Mouse (Mus musculus) cerebellum, adult 2 months (tissue): ENCODE measurements at regions not wholly inside any gene's neighbourhood (a gene's known extent, or its start where the extent isn't known, plus 50 kb on each side); places are given as distances from the start of the nearest gene placed in this dataset.
"Not testable (repeated sequence)": the region's sequence is repeated elsewhere in the genome, so short reads cannot be mapped to it uniquely, and the experiment has no call there.

Source experiments
- DNase-seq, 2 experiments: peaks; one replicate each; pipeline ENCODE4 v3.0.0; 2021
- H3K27ac ChIP-seq: fragments of 200-500 bp; 2 replicates; pipeline ENCODE4 v1.5.1; 2012; ENCODE audit warnings: low read length, control low read depth, inconsistent platforms; ENCODE audit not compliant: insufficient read depth
- H3K27me3 ChIP-seq: fragments of 200-500 bp; 2 replicates; pipeline ENCODE4 v1.6.1; 2012; ENCODE audit warnings: inconsistent platforms, mild to moderate bottlenecking, low read length, moderate library complexity; ENCODE audit not compliant: control insufficient read depth, insufficient read depth
- H3K4me1 ChIP-seq: fragments of 200-500 bp; 2 replicates; pipeline ENCODE4 v1.6.1; 2011; ENCODE audit warnings: low read length; ENCODE audit not compliant: control insufficient read depth, insufficient read depth
- H3K4me3 ChIP-seq: fragments of 200-500 bp; replicated peaks from 2 replicates; pipeline ENCODE3; 2011; ENCODE audit warnings: mild to moderate bottlenecking, low read depth, low read length, control low read depth; ENCODE audit not compliant: insufficient read depth
- CTCF ChIP-seq: fragments of 200-500 bp; IDR thresholded peaks from 2 replicates; pipeline ENCODE4 v1.5.1; 2011; ENCODE audit warnings: low read depth, mild to moderate bottlenecking, control low read depth, low read length, moderate library complexity, borderline replicate concordance; ENCODE audit not compliant: insufficient read depth
- POLR2A ChIP-seq: fragments of 200-500 bp; IDR thresholded peaks from 2 replicates; pipeline ENCODE4 v1.6.1; 2011; ENCODE audit warnings: low read length, control low read depth, borderline replicate concordance; ENCODE audit not compliant: insufficient read depth
- WGBS: fragments of 180-500 bp; shearing (Covaris S2); methylation state at CpG from one replicate; pipeline ENCODE4 v1.1.7; 2018; 5-methylcytosine and 5-hydroxymethylcytosine counted together

DNA sequence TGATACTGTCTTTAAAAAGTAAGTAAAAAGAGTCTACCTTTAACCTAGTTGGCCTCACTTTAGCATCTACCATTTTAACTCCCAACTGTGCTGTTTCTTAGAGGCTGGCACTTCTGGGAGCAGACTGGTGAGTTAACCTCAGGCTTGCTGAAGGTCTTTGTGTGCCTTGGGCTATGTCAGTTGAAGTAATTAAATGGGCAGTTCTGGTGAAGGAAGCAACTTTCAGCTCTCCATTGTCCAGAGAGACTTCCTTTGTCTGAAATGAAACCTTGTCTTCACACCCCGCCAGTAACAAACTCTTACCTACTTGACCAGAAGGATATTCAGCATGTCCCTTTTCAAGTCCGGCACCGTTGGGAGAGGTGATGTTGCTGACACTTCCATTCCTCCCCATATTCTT, 55.5 kb downstream of the Zfp281 start:
- no peaks in the 10 kb centered on the region for H3K4me1 ChIP-seq

DNA sequence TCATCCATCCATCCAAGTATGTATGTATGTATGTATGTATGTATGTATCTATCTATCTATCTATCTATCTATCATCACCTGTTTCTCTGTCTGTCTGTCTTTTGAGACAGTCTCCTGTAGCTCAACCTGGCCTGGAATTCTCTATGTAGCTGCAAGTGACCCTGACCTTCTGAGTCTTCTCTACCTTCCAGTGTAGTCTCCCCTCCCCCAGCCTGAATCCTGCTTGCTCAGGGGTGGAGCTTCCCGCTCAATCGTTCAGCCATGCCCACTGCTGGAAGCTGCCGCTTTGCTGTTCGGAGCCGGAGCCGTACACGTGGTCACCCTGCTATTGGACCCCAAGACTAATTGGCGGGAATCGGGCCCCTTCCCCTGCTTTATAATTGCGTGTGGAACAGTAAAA, 57.6 kb downstream of the Zfp281 start:
- H3K27me3 ChIP-seq, DNase-seq, H3K27ac ChIP-seq, H3K4me3 ChIP-seq, H3K4me1 ChIP-seq: not testable (repeated sequence)
- WGBS, result 65% methylated on average over 10 of the region's 10 CpGs

More for the DNA sequence above, 55.5 kb downstream of the Zfp281 start:
- whole genome bisulfite sequencing, result 87% methylated on average over 3 of the region's 3 CpGs
- no peak overlapping the region for H3K27ac ChIP-seq
- H3K27me3 ChIP-seq, result no peaks in the 10 kb centered on the region
- no peak for DNase-seq
- H3K4me3 ChIP-seq, result no peak overlapping the region
- no peak for TF ChIP-seq POLR2A
- no peak for TF ChIP-seq CTCF

DNA sequence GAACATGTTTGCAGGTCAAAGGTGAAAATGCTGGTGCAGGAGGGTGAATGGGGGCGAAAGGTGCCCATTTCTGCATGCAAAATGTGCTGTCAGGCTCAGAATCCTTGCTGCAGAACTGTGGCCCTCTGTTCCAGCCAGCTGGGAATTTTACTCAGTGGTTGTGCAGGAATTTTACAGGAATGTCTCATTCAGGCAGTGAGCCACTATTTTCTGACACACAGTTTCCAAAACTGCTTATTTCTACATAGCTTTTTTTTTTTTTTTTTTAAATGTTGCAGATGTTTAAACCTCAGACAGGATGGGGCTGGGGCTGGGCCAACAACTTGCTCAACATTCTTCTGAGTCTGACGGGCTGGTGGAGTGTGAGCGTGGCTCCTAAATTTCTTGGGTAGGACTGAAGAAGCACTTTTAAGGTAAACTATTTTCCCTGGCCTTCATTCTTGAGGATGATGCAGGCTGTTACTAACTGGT, 58.4 kb downstream of the Zfp281 start:
- DNase-seq, result no peak
- H3K4me1 ChIP-seq, result no peaks in the 10 kb centered on the region
- H3K27ac ChIP-seq, result no peak overlapping the region
- H3K27me3 ChIP-seq, result no peaks in the 10 kb centered on the region
- no peak overlapping the region for H3K4me3 ChIP-seq
- 91% methylated on average over 3 of the region's 3 CpGs for WGBS
- TF ChIP-seq CTCF (no peak), POLR2A (no peak)

DNA sequence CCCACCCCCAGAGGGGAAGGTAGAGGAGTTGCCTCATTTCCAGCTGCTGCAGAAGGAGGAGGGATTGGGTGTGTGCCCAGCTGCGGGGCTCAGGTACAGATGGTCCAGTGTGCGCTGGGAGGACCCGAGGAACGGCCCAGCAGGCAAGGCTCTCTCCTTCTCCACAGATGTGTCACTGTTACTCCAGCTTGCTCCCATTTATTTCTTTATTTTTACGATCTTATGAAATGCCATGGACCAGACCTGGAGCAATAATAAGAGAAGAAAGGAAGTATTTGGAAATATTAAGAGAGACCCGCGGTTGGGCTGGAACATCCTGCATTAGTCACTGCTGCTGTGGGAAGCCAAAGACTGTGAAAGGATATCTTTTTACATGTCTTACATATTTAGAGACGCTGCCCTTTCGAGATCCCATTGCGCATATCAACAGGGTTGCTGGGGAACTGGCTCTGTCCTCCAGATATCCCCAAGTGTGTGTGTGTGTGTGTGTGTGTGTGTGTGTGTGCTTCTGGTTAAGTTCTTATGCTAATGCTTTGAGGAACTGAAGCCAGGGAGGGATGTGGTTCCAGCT, 58.9 kb downstream of the Zfp281 start:
- no peaks in the 10 kb centered on the region for H3K27me3 ChIP-seq
- 62% methylated on average over 10 of the region's 10 CpGs for WGBS
- no peaks in the 10 kb centered on the region for H3K4me1 ChIP-seq
- no peak overlapping the region for H3K27ac ChIP-seq
- TF ChIP-seq CTCF, result no peak
- no peak for TF ChIP-seq POLR2A
- no peak for DNase-seq
- H3K4me3 ChIP-seq, result no peak overlapping the region

DNA sequence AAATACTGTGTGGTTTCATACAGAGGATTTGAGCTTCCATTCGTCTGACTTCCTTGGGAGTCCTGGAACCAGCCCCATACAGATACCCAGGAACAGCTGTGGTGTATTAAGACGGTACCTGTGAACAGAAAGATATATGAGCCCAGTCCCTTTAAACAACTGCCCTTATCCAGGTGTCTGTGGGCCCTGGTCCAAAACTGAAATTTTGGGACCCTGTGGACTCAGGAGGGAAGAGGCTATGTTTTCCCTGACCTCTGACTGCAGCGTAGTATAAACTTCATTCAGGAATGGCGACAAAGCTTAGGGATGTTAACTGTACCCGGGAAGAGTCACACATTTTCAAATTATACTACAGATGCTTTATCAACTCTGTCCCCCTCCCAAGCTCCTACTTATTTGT, 59.8 kb downstream of the Zfp281 start:
- no peak for TF ChIP-seq CTCF
- no peak for TF ChIP-seq POLR2A
- Histone ChIP-seq H3K27ac (no peak overlapping the region), H3K4me1 (no peaks in the 10 kb centered on the region), H3K4me3 (no peak overlapping the region), H3K27me3 (no peaks in the 10 kb centered on the region)
- 95% methylated on average over 5 of the region's 5 CpGs for WGBS
- no peak for DNase-seq

DNA sequence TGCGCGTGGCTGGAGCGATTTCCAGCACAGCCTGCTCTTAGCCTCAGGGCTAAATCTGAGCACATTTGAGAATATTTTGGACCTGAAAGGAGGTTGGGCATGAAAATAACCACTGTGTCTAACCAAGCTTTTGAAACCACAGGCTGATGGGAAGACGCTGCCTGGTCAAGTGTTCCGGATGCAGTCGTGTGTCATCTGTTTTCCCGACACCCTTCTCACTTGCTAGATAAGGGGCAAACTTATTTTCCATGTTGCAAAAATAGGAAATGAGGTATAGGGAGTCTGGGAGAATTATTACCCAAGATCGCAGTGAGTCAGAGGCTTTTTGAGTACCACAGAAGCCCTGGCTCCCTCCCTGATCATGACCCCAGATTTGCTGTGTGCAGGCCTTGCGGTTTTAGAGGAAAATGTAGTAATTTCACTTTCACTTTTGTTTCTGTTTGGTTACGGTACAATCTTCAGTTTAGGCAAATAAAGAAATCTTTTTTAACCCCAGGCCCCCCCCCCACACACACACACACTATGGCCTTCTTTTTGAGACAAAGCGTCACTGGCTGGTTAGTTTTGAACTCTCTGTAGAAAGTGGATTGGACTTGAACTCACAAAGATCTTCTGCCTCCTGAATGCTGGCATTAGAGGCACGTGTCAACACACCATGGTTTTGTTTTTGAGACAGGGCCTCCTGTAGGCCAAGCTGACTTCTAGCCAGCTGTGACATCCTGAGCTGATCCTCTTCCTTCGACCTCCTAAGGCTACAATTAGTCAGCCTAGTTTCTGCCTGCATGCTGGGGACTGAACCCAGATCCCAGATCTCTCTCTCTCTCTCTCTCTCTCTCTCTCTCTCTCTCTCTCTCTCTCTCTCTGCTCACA, 60.7 kb downstream of the Zfp281 start:
- Histone ChIP-seq H3K4me1 (no peaks in the 10 kb centered on the region), H3K27me3 (no peaks in the 10 kb centered on the region), H3K27ac (no peak overlapping the region), H3K4me3 (no peak overlapping the region)
- no peak for DNase-seq
- WGBS, result 75% methylated on average over 13 of the region's 13 CpGs
- no peak for TF ChIP-seq POLR2A
- no peak for TF ChIP-seq CTCF

DNA sequence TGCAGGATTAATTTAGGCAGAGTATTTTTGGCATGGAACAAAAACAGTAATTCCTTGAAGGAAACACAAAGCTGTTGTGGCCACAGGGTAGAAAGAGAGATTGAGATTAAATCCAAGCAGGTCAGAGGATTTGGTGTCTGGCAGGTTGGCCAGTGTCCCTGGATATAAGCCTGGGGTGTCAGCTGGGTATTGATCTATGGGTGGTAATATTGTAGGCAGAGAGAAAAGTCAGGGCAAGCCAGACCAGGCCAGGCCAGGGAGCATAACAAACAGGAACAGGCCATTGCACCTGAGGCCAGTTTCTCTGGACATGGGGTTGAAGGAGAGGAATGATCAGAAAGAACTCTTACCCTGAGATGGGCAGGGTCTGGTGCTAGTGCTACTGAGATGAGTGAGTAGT, 61.8 kb downstream of the Zfp281 start:
- no peak for DNase-seq
- TF ChIP-seq CTCF (no peak), POLR2A (no peak)
- Histone ChIP-seq H3K4me1 (no peaks in the 10 kb centered on the region), H3K27ac (no peak overlapping the region), H3K4me3 (no peak overlapping the region), H3K27me3 (no peaks in the 10 kb centered on the region)

DNA sequence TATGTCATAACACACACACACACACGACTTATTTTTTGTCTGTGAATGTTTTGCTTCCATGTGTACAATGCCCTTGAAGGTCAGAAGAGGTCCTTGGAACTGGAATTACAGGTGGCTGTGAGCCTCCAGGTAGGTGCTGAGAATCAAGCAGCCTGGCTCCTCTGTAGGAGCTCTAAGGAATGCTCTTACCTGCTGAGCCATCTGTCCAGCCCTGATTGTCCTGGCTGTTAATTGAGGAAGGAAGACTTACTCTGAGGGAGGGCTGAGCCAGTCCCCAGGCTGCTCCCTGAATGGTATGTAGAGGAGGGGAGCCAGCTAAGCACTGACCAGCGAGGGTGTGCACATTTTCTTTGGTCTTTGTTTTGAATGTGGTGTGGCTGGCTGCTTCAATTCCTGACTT, 65.4 kb downstream of the Zfp281 start:
- TF ChIP-seq CTCF (no peak), POLR2A (no peak)
- WGBS, result 13% methylated on average over 2 of the region's 2 CpGs

More for the DNA sequence above, 65.4 kb downstream of the Zfp281 start:
- Histone ChIP-seq H3K4me3 (no peak overlapping the region), H3K27ac (no peak overlapping the region), H3K4me1 (no peaks in the 10 kb centered on the region), H3K27me3 (no peaks in the 10 kb centered on the region)
- peak in 1 of 2 experiments; percentile 51 for DNase-seq
